Mouse (Mus musculus): ENCODE results near the gene Pigr.

The Pigr gene

GRCm38 (mm10) chr1:130826448-130826847 is at the start of gene Pigr:
Gene Pigr, plus strand, starts transcription at chr1:130826684.
- no peak for DNase-seq (ENCODE audit: low spot score)

DNA sequence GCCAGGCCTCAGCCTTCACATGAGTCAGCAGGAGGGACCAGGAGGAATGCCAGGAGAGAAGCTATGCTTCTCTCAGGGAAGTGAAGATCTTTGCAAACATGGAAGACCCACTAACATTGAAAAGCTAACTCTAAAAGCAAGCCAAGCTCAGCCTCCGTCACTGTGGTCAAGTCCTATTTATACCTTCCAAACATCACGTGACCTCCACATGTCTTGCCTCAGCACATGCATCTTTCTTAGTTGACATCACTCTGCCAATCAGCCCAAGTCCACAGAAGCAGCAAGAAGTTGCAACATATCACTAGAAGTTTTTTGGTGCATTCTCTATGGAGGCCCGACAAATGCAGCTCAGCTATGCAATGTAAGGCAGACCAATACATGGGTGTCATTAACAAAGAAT is 46.6 kb upstream of the Pigr start:
- DNase-seq (ENCODE audit: low spot score): no peak

DNA sequence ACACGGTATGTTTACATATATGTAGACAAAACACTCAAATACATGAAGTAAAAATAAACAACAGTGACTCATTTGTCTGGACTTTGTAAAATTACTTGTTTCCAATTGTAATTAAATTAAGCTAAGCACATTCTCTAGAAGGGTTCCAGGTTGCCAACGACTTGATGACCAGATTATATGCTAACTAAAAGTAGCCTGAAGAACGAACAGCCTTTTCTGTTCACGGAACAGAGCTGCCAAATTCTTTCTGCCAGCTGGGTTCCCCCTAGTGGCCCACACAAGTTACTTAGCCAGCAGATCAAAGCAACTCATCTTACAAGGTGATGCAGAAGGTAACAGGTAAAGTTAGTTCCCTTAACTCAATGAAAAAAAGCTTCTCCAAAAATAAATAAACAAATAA is 42.4 kb upstream of the Pigr start:
- DNase-seq (ENCODE audit: low spot score): no peak

DNA sequence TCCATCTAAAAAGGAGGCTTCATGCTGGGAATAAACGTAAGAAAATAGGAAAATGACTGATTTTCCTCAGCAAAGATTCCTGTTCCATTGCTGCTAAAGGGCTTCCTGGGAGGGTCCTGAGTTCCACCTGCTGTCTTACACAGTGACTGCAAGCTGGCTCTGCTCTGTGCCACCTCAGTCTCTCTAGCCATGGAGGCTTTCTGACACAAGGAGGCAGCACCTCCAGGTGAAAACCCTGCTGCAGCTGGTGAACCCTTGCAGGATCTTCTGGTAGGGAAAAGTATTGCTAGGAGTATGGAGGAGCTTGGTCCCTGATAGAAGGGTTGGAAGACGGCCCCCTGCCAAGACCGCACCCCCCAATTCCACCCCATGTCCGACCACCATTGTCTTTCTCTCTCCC is 39.5 kb upstream of the Pigr start:
- no peak for DNase-seq (ENCODE audit: low spot score)

GRCm38 (mm10) chr1:130789512-130790451 is 36.7 kb upstream of the Pigr start:
- DNase-seq (ENCODE audit: low spot score): no peak

DNA sequence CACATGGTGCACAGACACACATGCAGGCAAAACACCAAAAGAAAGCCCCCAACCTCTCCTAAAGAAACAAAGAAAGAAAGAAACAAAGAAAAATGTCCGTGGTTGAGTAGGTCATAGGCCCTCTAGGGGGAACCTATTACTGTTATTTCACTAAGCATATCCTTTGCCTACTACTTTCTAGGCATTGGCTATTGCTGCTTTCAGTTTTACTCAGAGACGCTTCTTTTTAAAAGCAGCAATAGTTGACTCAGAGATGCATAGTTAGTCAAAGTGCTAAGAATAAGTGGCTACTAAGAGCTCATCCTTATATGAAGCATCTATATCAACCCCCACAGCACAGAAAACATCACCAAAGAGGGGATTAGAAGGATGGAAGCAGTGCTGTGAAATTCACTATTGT is 31.2 kb upstream of the Pigr start:
- DNase-seq (ENCODE audit: low spot score): no peak

GRCm38 (mm10) chr1:130796967-130797684 is 29.4 kb upstream of the Pigr start:
- peak; percentile 7 for DNase-seq (ENCODE audit: low spot score)

DNA sequence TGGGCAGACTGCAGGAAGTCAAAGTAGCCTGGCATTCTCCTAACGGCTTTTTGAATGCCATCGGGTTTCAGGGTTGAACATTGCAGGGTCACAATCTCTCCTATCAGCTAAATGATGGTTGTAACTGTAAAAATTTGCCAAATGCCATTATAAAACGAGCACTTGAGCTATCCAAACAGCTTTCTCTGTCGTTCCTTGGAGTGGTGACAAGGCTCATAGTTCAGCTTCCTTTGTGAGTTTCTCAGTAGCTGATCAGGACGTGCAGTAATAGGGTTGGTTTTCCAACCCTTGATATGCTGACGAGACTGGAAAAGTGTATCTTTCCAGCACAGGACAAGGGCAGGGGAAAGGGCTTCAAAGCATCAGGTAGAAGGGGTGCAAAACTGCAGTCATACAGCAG is 28.4 kb upstream of the Pigr start:
- no peak for DNase-seq (ENCODE audit: low spot score)

DNA sequence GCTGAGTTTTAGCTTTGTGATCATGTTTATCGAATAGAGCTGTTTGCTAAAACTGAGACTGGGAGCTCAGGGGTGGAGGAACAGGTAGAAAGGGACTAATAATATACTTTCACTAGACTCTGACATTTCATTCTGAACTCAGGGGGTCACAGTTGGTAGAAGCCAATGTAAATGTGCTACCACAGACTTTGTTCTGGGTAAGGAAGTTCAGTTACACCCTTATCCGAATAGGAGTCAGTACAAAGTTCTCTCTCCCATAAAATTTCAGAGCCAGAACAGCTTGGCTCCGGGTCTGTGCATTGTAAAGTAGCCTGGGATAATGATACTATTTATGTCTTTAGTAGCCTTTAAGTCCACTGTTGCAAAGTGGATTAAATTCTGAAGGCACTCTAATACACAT is 27.9 kb upstream of the Pigr start:
- DNase-seq (ENCODE audit: low spot score): no peak

DNA sequence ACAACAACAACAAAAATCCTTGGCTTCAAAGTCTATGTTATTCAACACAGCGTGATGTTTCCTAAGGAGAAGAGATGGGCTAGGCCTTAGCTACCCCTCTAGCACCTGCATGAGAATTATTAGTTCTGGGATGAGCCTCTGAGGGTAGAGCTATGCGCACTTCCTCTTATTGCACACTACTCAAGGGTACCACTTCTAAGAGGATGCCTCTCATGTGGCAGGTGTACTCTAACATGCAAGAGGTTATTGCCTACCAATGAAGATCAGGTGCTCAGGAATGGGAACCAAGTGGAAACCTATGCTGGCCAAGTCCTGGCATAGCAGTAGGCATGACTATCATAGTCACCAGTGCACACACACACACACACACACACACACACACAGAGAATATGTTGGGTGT is 27.1 kb upstream of the Pigr start:
- DNase-seq (ENCODE audit: low spot score): no peak

DNA sequence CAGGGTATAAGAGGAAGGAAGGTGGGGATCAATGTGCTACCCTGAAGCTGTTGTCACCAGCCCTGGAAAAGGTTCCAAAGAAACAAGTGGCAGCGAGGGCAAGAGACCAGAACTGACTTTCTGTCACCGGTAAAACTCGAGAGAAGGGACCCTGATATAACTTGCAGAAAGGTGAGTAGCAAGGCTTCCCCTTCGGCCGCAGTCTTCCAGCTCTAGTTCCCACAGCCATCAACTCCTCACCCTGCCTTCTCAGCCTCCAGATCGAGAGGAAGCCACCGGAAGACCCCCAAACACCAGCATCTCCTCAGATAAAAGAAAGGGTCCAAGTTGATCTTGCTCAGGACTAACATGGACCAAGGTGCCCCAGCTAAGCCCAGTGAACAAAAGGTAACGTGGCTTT is 25.9 kb upstream of the Pigr start, which contains the start of gene Fcamr:
TSS of gene Fcamr (plus strand) at position 301 of the 400 bp plus-strand sequence.
- no peak for DNase-seq (ENCODE audit: low spot score)

DNA sequence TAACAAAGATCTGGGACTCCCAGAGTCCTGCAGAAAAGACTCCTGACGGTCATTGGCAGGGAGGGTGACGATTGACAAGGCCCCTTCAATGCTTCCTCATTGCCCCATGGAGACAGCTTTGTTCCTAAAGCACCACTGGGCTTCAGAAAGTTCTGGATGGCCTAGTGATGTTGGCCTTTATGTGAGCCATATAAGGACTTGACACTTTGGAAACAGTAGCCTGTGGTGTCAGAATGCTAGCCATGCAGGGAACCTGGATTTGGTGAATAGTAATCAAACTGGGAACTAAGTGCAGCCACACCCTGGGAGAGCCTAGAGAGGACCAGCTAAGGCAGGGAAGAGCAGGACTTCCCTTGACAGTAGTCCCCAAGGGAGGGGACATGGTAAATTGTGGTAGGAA is 25.0 kb upstream of the Pigr start:
- DNase-seq (ENCODE audit: low spot score): no peak

GRCm38 (mm10) chr1:130802976-130803375 is 23.5 kb upstream of the Pigr start:
- DNase-seq (ENCODE audit: low spot score): no peak

DNA sequence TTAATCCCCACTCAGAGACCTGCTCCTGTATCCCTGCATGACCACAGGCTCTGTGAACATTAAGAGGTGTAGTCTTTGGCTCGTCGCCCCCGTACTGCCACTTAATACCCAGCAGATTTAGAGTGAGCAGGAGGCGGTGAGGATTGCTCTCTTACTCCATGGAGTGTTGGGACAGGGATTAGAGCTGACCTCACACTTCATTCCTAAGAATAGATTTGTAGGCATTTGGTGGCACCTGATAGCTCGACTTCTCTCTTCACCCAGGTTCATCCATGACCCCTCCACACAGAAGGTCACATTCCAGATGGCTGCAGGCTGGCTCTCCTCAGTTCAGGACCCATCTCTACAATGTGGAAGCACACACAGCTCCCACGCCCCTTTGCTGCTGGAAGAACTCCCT is 22.2 kb upstream of the Pigr start:
- DNase-seq (ENCODE audit: low spot score): no peak

DNA sequence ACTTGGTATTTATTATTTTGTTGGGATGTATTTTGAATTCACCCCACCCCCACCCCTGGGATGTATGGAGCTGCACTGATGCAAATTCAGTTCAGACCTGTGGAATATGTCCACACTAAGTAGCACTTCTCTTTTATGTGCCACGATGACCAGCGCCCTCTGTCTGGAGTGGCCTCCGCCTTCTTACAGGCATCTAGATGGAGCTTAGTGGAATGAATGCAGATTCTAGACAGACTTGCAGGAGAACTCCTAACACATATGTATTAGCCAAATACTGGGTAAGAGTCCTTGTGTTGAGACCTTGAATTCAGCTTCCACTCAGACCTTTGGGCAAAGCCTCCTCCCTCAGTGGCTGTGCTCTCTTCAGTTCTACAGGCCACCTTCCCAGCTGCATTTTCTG is 15.6 kb upstream of the Pigr start:
- DNase-seq (ENCODE audit: low spot score): no peak

GRCm38 (mm10) chr1:130811316-130811715 is 15.2 kb upstream of the Pigr start:
- no peak for DNase-seq (ENCODE audit: low spot score)

- DNase-seq (ENCODE audit: low spot score): no peak
These were observed 6.7 kb upstream of the Pigr start for GRCm38 (mm10) chr1:130819737-130820136.

DNA sequence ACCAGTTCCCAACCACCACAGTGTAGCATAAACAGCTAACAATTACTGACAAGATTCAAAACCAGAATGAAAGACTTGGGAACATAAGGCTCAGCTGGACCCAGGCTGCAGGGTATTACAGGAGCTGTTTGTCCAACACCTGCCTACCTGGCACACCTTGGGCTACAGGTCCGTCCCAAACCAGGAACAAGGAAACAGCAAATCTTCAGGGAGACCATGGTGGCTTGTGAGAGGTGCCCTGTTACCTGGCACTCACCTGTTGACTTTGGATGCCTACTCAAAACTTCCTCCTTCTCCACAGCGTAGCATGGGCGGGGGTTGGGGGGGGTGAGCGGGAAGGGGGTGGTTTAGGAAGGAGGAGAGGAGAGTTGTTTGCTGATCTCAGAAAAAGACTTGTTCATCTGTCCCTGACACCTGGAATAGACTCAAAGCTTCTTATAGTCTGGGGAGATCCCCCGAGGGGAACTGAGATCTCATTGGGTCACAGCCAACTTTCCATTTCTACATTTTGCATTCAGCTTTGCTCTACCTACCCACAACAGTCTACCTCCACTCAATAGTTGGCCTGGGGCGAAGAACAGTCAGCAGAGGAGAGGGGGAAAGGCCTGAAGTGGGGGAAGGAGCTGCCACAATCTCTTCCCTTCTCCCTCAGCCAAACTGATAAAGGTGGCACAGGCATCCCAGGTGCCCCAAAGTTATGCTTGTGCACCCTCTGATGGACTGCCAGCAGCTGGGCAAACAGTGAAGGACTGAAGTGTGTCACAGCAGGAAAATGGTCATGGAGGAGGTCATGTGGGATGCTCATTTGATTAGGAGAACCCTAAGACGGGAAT is 6.0 kb upstream of the Pigr start:
- DNase-seq (ENCODE audit: low spot score): no peak

GRCm38 (mm10) chr1:130821149-130821471 is 5.4 kb upstream of the Pigr start:
- no peak for DNase-seq (ENCODE audit: low spot score)

- DNase-seq (ENCODE audit: low spot score): no peak
These were observed 4.4 kb upstream of the Pigr start for GRCm38 (mm10) chr1:130821911-130822625.

DNA sequence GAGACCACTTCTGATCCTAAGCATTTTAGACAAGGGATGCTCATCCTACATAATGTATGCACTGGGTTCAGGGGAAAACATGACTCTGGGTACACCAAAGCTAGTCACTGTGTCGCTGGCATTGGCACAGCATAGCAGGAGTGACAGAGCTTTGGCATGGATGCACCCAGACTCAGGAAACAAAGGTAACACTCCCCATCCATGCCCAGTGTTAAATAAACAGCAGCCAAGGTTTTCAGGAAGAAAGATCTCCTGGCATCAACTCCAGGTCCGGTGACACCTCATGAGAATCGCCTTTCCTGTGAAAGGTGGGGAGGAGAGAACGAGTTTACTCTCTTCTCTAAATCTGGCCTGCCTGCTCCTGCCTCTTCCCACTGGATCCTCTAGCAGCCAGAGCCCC is 2.2 kb downstream of the Pigr start:
- DNase-seq (ENCODE audit: low spot score): no peak

All from MN1 (cell line).